Mouse (Mus musculus) stomach, embryonic 16.5 days (tissue): ENCODE measurements around the gene Gm6169. TPM values are rescaled to one million over a fixed set of nuclear protein-coding genes. Genes with fewer than 3 reads are reported as not detected.

Source experiments
- ATAC-seq: fragments of 200-750 bp; cut with Nextera tagmentation; 2 replicates; pipeline ENCODE4 v1.8.0; 2017; ENCODE audit warnings: moderate number of reproducible peaks, moderate TSS enrichment; ENCODE audit not compliant: insufficient read depth, low FRiP score
- H3K27ac ChIP-seq: fragments of 300-500 bp; sonication (generic); 2 replicates; pipeline ENCODE4 v1.5.1; 2014; ENCODE audit warnings: low read length
- H3K27me3 ChIP-seq: fragments of 300-500 bp; sonication (generic); 2 replicates; pipeline ENCODE4 v1.6.1; 2014; ENCODE audit warnings: low read length, control low read depth, mixed read lengths; ENCODE audit not compliant: control insufficient read depth, insufficient read depth
- H3K36me3 ChIP-seq: fragments of 300-500 bp; sonication (generic); 2 replicates; pipeline ENCODE4 v1.6.1; 2014; ENCODE audit warnings: low read length; ENCODE audit not compliant: control insufficient read depth, insufficient read depth
- H3K4me1 ChIP-seq: fragments of 300-500 bp; sonication (generic); 2 replicates; pipeline ENCODE4 v1.6.1; 2014; ENCODE audit warnings: low read length, control low read depth, mixed read lengths; ENCODE audit not compliant: control insufficient read depth, insufficient read depth
- H3K4me2 ChIP-seq: fragments of 300-500 bp; sonication (generic); 2 replicates; pipeline ENCODE4 v1.6.1; 2014; ENCODE audit warnings: low read depth, low read length, mixed read lengths
- H3K4me3 ChIP-seq: fragments of 300-500 bp; sonication (generic); replicated peaks from 2 replicates; pipeline ENCODE4 v1.5.1; 2014; ENCODE audit warnings: mild to moderate bottlenecking, low read length
- H3K9ac ChIP-seq: fragments of 300-500 bp; sonication (generic); 2 replicates; pipeline ENCODE4 v1.6.1; 2014; ENCODE audit warnings: low read length
- H3K9me3 ChIP-seq: fragments of 300-500 bp; sonication (generic); replicated peaks from 2 replicates; pipeline ENCODE4 v1.6.1; 2016; ENCODE audit warnings: low read length, control low read depth; ENCODE audit not compliant: control insufficient read depth
- WGBS: fragments of 180-500 bp; shearing (Covaris S2); extraction: QIAGEN DNeasy Blood & Tissue Kit; methylation state at CpG from one replicate; pipeline ENCODE4 v1.1.7; 2014; 5-methylcytosine and 5-hydroxymethylcytosine counted together
- polyA plus RNA-seq: library from polyadenylated mRNA; unstranded; fragments of >200 nt; fragmentation: Nextera tagmentation; extraction: Ambion mirVana; gene quantifications from 2 replicates; pipeline ENCODE4 v1.2.1, GENCODE M21; 2015

Gm6169 gene
- polyA plus RNA-seq, 1 experiment from 2014 or later: 4.6 TPM

GRCm38 (mm10) chr13:97063431-97063830 is 35.6 kb downstream of the Gm6169 start:
- Histone ChIP-seq H3K9me3 (no peaks in the 10 kb centered on the region), H3K4me1 (no peaks in the 10 kb centered on the region), H3K9ac (no peak overlapping the region), H3K36me3 (no peaks in the 10 kb centered on the region), H3K4me2 (no peak overlapping the region), H3K4me3 (no peak overlapping the region), H3K27ac (no peak overlapping the region), H3K27me3 (no peaks in the 10 kb centered on the region)
- WGBS: 82% methylated on average over 2 of the region's 2 CpGs
- ATAC-seq: no peak

- Histone ChIP-seq H3K4me3 (no peak overlapping the region), H3K4me1 (no peaks in the 10 kb centered on the region), H3K9me3 (no peaks in the 10 kb centered on the region), H3K27ac (no peak overlapping the region), H3K9ac (no peak overlapping the region), H3K4me2 (no peak overlapping the region), H3K36me3 (no peaks in the 10 kb centered on the region), H3K27me3 (no peaks in the 10 kb centered on the region)
- no peak for ATAC-seq
- WGBS: 85% methylated on average over 3 of the region's 3 CpGs
These were observed 36.9 kb downstream of the Gm6169 start for GRCm38 (mm10) chr13:97062151-97062550.

- WGBS: 50% methylated on average over 6 of the region's 8 CpGs
- H3K4me1 ChIP-seq: no peaks in the 10 kb centered on the region
- H3K4me2 ChIP-seq: no peak overlapping the region
- peak; percentile 10; the same call in 1 of the 2 replicates for ATAC-seq
- H3K4me3 ChIP-seq: no peak overlapping the region
- H3K27me3 ChIP-seq: no peaks in the 10 kb centered on the region
- H3K9ac ChIP-seq: no peak overlapping the region
- no peak overlapping the region for H3K27ac ChIP-seq
- no peaks in the 10 kb centered on the region for H3K36me3 ChIP-seq
- no peaks in the 10 kb centered on the region for H3K9me3 ChIP-seq
These were observed 38.7 kb downstream of the Gm6169 start for GRCm38 (mm10) chr13:97060331-97060730.

GRCm38 (mm10) chr13:97059746-97060145 is 39.3 kb downstream of the Gm6169 start:
- H3K4me1 ChIP-seq: no peaks in the 10 kb centered on the region
- no peak overlapping the region for H3K27ac ChIP-seq
- no peaks in the 10 kb centered on the region for H3K9me3 ChIP-seq
- no peaks in the 10 kb centered on the region for H3K36me3 ChIP-seq
- ATAC-seq: no peak
- no peak overlapping the region for H3K9ac ChIP-seq
- H3K4me2 ChIP-seq: no peak overlapping the region
- no peaks in the 10 kb centered on the region for H3K27me3 ChIP-seq
- no peak overlapping the region for H3K4me3 ChIP-seq
- 91% methylated on average over 6 of the region's 6 CpGs for WGBS

GRCm38 (mm10) chr13:97057817-97058216 is 41.2 kb downstream of the Gm6169 start:
- WGBS: 56% methylated on average over 4 of the region's 4 CpGs
- no peak overlapping the region for H3K27ac ChIP-seq
- H3K9ac ChIP-seq: no peak overlapping the region
- no peak overlapping the region for H3K4me3 ChIP-seq
- no peak overlapping the region for H3K4me2 ChIP-seq
- no peaks in the 10 kb centered on the region for H3K36me3 ChIP-seq
- ATAC-seq: no peak
- no peaks in the 10 kb centered on the region for H3K27me3 ChIP-seq
- H3K9me3 ChIP-seq: no peaks in the 10 kb centered on the region
- no peaks in the 10 kb centered on the region for H3K4me1 ChIP-seq

- no peaks in the 10 kb centered on the region for H3K27me3 ChIP-seq
- ATAC-seq: no peak
- no peaks in the 10 kb centered on the region for H3K4me1 ChIP-seq
- no peak overlapping the region for H3K9ac ChIP-seq
- H3K4me3 ChIP-seq: no peak overlapping the region
- no peak overlapping the region for H3K4me2 ChIP-seq
- no peaks in the 10 kb centered on the region for H3K9me3 ChIP-seq
- no peak overlapping the region for H3K27ac ChIP-seq
- WGBS: 69% methylated on average over 8 of the region's 8 CpGs
- no peaks in the 10 kb centered on the region for H3K36me3 ChIP-seq
These were observed 45.2 kb downstream of the Gm6169 start for GRCm38 (mm10) chr13:97053844-97054243.

- no peaks in the 10 kb centered on the region for H3K9me3 ChIP-seq
- H3K27me3 ChIP-seq: no peaks in the 10 kb centered on the region
- H3K4me3 ChIP-seq: no peak overlapping the region
- no peaks in the 10 kb centered on the region for H3K4me1 ChIP-seq
- no peaks in the 10 kb centered on the region for H3K36me3 ChIP-seq
- H3K27ac ChIP-seq: no peak overlapping the region
- WGBS: 13% methylated on average over 11 of the region's 11 CpGs
- no peak overlapping the region for H3K4me2 ChIP-seq
- no peak overlapping the region for H3K9ac ChIP-seq
- ATAC-seq: no peak
These were observed 46.4 kb downstream of the Gm6169 start for GRCm38 (mm10) chr13:97052667-97053066.

GRCm38 (mm10) chr13:97051158-97051557 is 47.9 kb downstream of the Gm6169 start:
- no peak overlapping the region for H3K9ac ChIP-seq
- no peak overlapping the region for H3K4me3 ChIP-seq
- no peaks in the 10 kb centered on the region for H3K36me3 ChIP-seq
- H3K27ac ChIP-seq: no peak overlapping the region
- no peaks in the 10 kb centered on the region for H3K9me3 ChIP-seq
- no peaks in the 10 kb centered on the region for H3K4me1 ChIP-seq
- no peaks in the 10 kb centered on the region for H3K27me3 ChIP-seq
- no peak for ATAC-seq
- 76% methylated on average over 6 of the region's 6 CpGs for WGBS
- no peak overlapping the region for H3K4me2 ChIP-seq
